8 mouse cellular contexts compared by ENCODE assay signal in the genomic region with DNA sequence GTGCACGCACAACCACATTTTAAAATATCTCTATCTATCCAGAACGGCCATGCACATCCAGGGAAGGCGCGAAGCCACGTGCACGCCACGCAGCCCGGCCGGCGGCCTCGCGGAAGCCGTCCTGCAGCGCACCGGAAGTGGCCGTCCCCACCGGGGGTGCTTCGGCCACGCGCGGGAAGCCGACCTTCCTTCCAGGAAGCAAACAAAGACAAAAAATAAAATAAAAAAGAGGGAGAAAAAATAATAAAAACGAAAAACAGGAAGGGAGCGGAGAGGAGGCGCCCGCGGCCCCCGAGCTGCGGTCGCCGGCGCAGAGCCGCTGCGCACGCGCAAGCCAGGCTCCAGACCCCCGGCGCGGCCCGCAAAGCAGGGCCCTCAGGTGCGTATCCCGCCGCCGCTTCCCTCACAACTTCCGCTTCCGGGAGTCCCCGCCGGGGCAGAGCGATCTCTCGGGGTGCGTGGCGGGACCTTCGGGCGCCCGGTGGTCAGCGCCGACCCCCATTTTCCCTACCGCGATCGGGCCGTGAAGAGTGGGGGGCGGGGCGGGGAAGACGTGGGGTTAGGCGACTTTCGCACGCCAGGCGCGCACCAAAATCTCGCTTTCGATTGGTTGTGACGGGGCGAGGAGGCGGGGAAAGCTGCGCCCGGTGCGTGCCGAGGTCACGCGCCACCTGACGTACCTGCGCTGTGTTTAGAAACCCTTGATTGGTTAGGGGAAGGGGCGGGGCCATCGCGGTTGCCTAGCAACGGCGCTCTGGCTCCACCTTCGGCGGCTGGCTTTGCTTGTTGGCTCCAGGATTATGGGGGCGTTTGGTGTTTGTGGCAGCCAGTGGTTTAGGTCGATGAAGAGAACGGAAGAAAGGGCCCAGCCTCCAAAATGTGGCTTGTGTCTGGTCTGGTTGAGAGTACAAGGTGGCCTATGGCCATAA. TPM values are rescaled to one million over a fixed set of nuclear protein-coding genes. Genes with fewer than 3 reads are reported as not detected.
DNase-seq lines count a peak whose midpoint lies in the region; ATAC-seq lines count a peak whose summit lies in the region.

A gene (plus strand): TSS at position 140 of the 929 bp plus-strand sequence.

- peak; percentile 88 for ATAC-seq in inflammation-experienced regulatory T-cells, adult 6 months
- ATAC-seq in megakaryocyte-erythroid progenitor cell, adult 5-6 weeks (replicated peaks; ENCODE audit: low FRiP score, low TSS enrichment, poor library complexity, severe bottlenecking), result peak; percentile 90

- intact Hi-C loops in left cerebral cortex, postnatal 10 days (cut with DNase I), result no loop called here

- peak; percentile 98 for DNase-seq in adipocyte (ENCODE audit: low spot score)
- peak; percentile 99 for DNase-seq in embryo, embryonic 10 days (ENCODE audit: low spot score)
- DNase-seq in gastrocnemius, postnatal 10 days, result peak; percentile 98
- DNase-seq in left cerebral cortex, postnatal 10 days (ENCODE audit: extremely low spot score in 1 of 2, low spot score in 2 of 2), result peak; percentile 99
- peak; percentile 99 for DNase-seq in right cerebral cortex, postnatal 25 days
- peak; percentile 98 for DNase-seq in urinary bladder, postnatal 4 days (ENCODE audit: low spot score in 2 of 2)

RNA-seq across cellular contexts. Expression of the gene that starts here (rescaled TPM):
- total RNA-seq in gastrocnemius, postnatal 10 days (2021), result 1 to 10 TPM; 6.1 to 7.2 TPM
- polyA plus RNA-seq in inflammation-experienced regulatory T-cells, adult 6 months (2017; shearing (Covaris generic)), result 1 to 10 TPM; 2.2 to 7.0 (median 4.0) TPM
- 10 to 100 TPM; 14.1 to 16.5 TPM for total RNA-seq in left cerebral cortex, postnatal 10 days (2021)
- 11.6 and 16.0 TPM in 2 replicates for total RNA-seq in megakaryocyte-erythroid progenitor cell, adult 5-6 weeks (2014; fragmentation: Nextera tagmentation)
- 8.6 and 9.0 TPM in 2 replicates for total RNA-seq in megakaryocyte-erythroid progenitor cell, adult 5-6 weeks (2017)

Comparison
In these comparisons a context has a peak if more than half of its experiments do, and no peak if none do; other contexts are left out.
1. Peak in every context shown above with its lines: DNase-seq and ATAC-seq.